Mouse (Mus musculus) forelimb bud, embryonic 11.5 days (tissue): ENCODE measurements around the gene Rsph9.

Source experiments
- DNase-seq: peaks from one replicate; pipeline ENCODE4 v3.0.0-alpha.2; 2012; ENCODE audit warnings: low read depth, low spot score

The Rsph9 gene

DNA sequence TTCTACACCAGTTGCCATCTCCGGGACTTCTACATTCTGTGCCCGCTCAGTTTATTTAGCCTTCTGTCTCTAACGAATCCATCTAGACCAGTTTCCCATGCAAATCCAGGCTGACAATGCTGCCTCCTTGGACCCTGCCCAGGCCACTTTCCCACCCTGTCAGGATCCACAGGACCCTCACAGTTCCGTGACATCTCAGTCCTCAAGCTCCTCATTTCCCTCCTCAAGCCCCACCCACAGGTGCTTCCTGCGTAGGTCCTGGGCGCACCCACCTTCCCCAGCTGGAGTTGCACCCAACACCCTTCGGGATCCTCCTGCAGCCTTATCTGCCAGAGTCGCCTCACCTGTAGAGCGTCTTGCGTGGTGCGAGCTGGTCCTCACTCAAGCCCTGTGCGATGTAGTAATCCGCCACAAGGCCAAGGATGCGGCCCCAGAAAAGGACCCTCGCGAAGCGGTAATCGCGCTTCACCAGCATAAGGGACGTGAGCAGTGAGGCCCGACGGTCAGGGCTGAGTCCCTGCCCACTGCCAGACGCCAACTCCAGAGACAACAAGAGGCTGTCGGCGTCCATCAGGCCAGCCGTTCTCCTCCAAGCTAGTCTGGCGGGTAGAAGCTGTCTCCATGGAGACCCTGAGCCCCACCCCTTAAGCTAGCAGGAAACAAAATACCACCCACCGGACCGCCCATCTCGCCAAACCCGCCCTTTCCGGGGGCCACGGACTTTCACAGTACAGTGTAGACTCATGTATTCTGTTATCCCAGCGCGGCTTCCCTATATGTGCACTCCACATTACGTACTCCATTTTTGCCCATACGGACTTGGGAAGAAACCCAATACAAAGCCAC lies at the start of gene Rsph9:
Gene Rsph9, minus strand, starts transcription at position 639 of the 846 bp plus-strand sequence.
- peak; percentile 73 for DNase-seq

DNA sequence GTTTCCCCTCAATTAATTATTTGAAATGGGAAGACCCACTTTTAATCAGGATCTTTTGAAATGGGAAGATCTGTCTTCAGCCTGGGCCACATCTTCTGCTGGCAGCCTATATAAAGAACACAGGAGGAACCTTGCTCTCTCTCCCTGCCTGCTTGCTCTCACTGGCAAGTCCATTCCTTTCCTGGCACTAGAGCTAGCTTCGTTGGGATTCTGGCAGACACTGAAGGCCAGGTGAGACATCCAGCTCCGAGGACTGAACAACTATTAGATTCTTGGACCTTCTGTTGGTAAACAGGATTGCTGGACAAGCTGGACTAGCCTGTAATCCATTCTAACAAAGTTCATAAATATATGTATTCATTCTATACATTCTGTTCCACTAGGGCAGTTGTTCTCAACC lies 44.8 kb upstream of the Rsph9 start:
- no peak for DNase-seq

DNA sequence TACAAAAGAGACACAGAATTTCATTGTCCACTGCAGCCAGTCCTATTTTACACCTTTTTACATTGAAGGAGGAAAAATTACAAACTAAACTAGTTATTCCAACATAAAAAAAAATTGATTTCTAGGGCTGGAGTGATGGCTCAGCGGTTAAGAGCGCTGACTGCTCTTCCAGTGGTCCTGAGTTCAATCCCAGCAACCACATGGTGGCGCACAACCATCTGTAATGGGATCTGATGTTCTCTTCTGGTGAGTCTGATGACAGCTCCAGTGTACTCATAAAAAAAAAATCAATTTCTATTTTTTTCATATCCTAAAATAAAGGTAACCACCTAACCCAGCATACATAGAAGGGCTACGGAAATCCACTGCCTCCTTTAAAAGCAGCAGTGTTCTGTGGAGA lies 38.3 kb upstream of the Rsph9 start:
- DNase-seq = no peak

DNA sequence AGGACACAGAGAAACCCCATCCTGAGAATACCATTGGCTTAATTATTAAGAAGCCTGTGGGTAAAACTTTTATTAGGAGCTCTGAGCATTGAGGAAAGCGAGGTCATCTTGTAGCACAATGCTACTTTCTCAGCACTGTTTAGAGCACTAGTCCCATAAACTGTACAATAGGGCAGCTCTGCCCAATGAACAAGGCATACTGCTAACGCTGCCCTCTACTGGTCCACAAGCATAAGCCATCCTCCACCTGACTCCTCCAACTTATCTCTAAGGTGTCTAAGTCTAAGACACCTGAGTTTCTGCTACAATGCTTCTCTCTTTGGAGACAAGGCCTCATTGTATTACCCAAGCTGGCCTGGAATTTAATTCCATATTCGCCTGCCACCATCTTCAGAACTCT lies 26.5 kb upstream of the Rsph9 start:
- DNase-seq = peak; percentile 42

DNA sequence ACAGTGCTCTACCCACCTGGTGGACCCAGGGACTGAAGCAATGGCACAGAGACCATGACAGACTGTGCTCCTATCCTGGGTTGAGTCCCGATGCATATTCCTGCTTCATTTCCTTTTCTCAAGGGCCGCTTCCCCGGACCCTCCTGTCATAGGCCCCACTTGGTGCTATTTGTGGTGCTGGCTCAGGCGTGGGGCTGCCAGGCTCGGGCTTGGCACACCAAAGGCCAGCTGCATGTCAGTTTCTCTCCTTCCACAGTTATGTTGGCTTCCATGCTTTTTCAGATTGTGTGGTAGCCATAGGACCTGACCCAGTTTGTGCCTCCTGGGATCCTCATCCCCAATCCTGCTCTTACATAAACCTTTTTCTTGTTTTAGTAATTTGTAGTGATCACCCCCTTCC lies 24.8 kb upstream of the Rsph9 start:
- DNase-seq = no peak

DNA sequence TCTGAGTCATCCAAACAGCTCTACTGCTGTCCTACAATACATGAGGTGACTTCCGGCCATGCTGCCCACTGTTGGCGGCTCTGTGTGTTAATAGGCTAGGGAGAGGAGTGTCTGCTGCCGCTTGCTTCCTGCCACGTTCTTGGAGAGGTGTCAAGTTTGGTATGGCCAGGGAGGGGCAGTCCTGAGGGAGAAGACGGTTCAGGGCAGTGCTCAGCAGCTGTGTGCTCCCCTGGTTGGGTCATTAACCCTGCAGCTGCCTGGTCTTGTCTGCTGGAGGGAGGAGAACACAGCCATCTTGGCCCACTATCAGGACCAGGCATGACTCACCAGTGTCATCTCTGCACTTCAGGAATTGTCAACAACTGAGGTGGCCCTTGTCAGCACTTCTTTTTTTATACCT lies 24.3 kb upstream of the Rsph9 start:
- DNase-seq = no peak

DNA sequence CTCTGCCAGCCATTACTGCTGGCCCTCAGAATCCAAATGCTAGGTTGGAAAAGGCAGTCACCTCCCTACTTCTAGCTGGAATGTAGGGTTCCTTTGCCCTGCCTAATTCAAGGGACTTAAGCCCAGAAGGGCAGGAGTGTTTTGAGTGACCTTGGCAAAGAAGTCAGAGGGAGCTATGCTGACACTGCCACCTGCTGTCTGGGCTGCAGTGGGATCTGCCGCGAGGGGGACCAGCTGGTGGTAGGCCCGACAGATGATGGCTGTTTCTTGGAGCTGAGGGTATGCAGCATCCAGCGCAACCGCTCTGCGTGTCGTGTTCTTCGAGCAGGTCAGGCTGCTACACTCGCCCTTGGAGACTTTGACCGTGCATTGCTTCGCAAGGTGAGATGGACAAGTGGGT lies 23.0 kb upstream of the Rsph9 start:
- DNase-seq = no peak

DNA sequence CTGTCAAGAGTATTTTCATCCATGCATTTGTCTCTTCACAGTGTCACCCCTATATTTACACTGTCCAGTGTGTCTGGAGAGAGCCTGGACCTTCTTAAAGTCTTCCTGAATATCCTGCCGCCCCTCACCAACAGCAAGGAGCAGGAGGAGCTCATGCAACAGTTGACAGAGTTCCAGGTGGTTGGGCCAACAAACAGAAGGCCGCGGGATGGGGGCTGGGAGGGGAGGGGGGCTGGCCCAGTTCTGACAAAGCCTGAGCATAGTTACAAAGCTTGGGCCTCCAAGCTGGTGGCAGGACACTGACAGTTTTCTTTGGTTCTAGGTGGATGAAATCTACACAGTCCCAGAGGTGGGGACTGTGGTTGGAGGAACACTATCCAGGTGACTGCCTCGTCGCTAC lies 22.3 kb upstream of the Rsph9 start:
- DNase-seq = no peak

DNA sequence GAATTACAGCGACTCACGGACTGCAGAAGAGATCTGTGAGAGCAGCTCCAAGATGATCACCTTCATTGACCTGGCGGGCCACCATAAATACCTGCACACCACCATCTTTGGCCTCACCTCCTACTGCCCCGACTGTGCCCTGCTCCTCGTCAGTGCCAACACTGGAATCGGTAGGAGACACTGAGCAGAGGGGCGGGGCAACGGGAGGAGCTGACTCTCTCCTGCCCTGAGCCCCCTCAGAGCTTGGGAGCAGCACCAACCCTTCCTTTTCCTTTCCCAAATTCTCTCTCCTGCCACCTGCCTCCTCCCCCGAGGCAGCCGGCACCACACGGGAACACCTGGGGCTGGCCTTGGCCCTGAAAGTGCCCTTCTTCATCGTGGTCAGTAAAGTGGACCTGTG lies 21.4 kb upstream of the Rsph9 start:
- DNase-seq = no peak

DNA sequence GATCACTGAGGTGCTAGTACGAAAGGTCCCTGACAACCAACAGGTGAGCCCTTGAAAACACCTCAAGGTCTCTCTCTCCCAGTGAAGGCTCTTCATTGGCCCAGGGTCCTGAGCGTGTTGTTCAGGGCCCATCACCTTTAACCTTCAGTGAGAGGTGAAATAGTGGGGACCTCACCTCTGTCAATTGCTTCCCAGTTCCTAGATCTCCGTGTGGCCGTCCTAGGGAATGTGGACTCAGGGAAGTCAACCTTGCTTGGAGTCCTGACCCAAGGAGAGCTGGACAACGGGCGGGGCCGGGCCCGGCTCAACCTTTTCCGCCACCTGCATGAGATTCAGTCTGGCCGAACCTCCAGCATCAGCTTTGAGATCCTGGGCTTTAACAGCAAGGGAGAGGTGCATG lies 20.8 kb upstream of the Rsph9 start:
- DNase-seq = no peak

DNA sequence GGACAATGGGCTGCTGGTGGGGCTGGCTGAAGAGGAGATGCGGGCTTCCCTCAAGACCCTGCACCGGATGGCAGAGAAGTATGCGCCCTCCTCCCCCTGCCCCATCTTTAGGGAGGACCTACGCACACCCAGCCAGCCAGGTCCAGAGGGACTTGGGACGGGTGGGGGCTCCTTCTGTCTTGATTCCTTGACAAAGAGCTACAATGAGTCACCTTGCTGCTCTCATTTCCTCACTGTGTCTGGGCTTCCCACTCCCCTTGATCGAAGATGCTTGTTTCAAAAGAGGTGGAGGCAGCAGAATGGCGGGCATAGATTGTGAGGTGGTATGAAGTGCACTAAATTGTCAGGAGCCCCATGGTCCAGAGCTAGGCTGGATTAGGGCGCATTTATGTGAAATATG lies 20.3 kb upstream of the Rsph9 start:
- no peak for DNase-seq

DNA sequence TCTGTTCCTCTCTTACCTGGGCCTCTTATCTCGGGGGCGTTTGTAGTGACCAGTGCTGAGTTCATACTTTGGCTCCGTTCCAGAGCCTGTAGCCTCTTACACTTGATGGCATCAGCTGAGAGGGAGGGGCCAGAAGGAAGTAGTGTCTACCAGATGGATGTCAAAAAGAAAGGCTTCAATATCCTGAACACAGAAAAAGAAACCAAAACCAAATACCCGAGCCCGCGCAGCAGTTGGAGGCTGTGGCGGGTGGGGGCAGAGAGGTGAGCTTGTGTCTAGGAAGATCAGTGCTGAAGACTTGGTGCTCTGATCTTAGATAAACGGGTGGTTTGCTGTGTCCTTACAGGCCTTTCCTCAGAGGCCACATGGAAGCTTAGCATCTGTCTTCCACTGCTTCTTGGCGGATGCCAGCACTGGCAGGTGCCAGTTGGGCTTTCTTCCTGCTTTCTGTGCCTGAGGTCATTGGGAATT lies 19.0 kb upstream of the Rsph9 start:
- DNase-seq = no peak

DNA sequence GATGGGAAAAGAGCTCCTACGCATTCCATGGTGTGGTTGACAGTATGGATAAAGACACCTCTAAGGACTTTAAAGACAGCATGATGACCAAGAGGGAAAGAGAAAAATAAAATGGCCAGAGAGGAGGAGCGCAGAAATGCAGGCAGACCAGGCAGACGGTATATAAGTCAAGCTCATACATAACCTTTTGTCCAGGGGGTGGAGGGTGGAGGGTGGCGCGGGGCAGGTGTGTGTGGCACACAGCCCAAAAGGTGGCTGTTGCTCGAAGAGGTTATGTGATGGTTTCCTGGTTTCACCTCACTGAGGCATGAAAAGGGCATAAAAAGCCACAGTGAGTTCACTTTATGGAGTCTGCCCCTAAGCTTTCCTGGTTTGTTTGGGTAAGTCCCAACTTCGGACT lies 18.5 kb upstream of the Rsph9 start:
- no peak for DNase-seq

DNA sequence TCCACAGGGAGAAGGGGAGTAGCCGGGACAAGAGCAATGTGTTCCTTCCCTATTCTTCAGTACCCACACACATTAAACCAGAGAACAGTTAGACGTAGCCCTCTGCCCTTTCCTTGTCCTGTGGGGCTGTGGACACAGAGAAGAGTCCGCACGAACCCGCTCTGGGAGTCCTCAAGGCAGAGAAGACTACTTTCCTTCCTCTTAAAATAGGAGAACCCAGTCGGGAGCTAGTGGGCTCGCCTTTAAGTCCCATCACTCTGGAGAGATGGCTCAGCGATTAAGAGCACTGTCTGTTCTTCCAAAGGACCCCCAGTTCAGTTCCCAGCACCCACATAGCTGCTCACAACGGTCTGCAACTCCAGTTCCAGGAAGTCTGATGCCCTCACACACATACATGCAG lies 17.7 kb upstream of the Rsph9 start:
- DNase-seq = no peak

DNA sequence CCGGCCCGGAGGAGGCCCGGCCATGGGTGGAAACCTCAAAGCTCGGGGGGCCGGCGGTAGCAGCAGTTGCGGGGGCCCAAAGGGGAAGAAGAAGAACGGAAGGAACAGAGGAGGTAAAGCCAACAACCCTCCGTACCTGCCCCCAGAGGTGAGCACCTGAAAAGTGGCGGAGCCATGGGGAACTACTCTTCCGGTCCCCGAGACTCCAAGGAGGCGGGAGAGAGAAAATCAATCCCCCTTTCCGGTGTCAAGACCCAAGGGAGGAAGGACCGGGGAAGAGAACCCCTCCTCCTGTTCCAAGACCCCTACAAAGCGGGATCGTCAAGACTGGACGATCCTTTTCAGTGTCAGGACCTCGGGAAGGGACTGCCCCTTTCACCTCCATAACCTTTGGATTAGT lies 17.2 kb upstream of the Rsph9 start:
- peak; percentile 45 for DNase-seq

DNA sequence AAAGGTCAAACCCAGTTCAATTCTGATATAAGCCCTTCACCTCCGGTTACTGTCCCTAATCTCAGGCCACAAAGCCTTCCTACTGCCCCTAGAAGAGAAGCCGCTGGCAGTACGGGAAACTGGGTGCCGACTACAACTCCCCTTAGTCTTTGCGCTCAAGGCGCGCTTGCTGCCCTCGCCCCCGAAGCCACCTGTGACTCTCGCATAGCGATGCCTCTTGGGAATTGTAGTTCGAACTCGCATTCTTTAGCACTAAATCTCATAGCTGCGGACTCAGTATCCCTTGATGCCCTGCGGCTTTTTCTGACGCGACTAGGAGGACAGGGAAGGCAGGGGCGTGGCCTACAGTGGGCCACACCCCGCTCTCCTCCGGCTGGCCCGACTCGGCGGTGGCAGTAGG lies 16.7 kb upstream of the Rsph9 start, which contains the start of gene Gtpbp2:
Gene Gtpbp2, plus strand, starts transcription at position 347 of the 400 bp plus-strand sequence.
- DNase-seq = peak; percentile 100

DNA sequence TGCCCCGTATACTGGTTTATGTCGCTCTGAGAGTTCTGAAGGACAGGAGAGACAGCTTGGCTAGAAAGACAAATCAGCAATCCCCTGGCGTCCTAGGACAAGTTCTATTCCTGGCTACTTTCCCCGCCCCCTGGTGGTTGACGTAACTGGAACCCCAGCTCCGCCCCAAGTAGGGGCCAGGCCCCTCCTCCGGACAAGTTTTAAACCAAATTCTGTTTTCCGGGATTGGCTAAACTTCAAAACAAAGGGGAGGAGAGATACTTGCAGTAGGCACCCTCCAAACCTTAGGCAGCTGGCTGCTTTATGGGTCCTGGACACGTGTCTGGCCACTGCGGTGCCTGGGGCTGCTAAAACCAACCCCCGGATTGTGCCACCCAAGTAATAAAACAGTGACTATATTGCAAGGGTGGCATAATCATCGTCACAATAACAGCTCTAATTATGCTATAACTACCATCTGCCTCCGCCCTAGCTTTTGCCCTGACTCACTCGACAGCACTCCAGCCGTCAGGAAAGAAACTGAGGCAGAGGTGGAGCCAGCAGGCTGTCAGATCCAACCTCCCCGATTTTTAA lies 16.2 kb upstream of the Rsph9 start:
- DNase-seq = peak; percentile 92

DNA sequence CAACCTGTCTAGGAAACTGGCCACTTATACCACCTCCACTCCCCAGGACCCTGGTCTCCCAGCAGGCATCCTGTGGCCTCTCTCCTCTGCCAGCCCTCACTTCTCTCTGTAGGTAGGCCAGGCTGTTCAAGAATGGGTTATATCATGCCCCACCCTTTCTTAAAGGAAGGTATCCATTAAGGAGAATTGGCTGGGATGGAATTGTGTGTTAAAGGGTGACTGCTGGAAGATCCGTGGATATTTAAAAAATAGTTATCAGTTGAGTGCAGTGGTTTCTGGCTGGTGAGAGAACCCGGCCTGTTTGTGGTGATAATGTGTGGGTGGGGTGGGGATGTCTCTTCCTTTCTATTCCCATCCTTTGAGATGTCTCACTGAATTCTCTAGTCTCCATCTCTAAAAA lies 15.2 kb upstream of the Rsph9 start:
- DNase-seq = no peak

DNA sequence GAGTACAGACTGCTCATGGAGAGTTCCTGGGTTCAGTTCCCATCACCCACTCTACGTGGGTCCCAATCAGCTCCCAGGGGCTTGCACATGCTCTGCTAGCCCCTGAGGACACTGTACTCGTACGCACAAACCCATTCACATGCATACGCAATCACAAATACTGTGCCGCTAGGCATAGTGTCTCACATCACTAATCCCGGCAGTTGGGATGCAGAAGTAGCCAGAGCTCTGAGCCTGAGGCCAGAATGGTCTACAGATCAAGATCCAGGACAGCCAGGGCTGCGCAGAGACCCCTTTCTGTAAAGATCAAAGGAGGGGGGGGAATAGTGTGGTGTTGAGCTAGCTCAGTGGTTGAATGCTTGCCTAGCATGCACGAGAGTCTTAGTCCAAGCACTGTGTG lies 13.1 kb upstream of the Rsph9 start:
- DNase-seq = no peak

DNA sequence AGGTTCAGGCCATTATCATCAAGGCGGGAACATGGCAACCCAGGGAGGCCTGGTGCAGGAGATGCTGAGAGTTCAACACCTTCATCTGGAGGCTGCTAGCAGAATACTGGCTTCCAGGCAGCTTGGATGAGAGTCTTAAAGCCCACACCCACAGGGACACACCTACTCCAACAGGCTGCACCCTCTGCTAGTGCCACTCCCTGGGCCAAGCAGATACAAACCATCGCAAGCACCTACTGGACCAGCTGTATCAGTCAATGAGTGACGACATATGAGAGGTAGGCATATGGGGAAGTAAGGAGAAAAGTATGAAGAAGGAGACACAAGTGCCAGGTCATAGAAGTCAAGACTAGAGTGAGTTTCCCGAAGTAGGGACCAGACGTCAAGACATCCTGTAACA lies 12.7 kb upstream of the Rsph9 start:
- DNase-seq = no peak

DNA sequence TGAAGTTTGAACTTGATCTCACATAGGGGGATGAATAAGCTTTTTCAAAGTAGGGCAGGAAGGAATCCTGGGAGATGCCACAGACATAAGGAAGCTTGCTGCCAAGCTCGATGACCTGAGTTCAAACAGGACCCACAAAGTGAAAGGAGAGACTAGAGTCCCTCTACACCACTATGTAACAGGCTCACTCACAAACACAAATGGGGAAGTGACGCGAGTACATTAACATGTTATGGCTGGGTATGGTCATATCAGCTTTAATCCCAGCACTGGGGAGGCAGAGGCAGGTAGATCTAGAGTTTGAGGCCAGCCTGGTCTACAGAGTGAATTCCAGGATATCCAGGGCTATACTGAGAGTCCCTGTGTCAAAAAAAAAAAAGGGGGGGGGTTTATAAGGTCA lies 10.3 kb upstream of the Rsph9 start:
- no peak for DNase-seq

DNA sequence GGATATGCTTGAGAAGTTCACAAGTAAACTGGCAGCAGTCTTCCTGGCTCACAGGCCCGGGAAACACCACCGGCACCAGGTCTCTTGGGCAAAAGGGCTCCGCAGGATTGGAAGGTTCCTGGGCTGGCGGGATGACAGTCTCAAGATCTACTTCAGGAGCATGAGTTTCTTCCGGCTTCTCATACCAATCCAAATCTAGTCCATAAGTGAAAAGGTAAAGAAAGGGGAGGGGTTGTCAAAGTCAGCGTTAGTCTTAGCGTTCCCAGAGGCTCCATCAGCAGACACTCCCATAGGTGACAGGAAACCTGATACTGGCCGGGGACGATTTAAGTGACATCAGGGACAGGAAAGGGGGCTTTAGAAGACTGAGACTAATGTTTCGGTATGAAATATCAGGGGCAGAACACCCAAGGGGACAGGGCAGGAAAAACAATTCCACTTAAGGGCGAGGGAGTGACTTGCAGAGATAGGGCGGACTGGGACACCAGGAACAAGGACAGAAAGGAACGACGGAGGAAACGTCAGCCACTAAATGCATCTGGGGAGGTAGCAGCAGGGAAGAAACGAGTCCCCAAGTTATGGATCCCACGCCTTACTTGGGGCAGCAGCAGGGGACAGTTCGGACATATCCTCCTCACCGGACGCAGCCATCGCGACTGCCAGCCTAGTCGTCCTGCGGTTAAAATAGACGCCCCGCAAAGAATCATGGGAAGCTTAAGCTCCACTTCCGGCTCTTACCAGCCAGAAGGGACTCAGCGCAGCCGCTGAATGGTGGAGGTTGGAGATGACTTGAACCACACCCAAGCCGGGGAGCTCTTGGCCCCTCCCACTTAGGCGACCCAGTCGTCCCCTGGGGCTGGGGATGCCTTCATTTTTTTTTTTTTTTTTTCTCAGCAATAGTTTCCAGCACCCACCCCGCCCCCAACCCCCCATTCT lies 9.1 kb upstream of the Rsph9 start, which contains the start of gene Mad2l1bp:
Gene Mad2l1bp, minus strand, starts transcription at position 707 of the 936 bp plus-strand sequence.
- peak; percentile 92 for DNase-seq
